Mouse (Mus musculus): Measurements from ENCODE around the gene Gprc5b.
A peak's percentile ranks its signal among the peaks of the same experiment; 100 is the strongest.

Gprc5b gene

GRCm38 (mm10) chr7:118989275-118989856, 5.6 kb downstream of the Gprc5b start:
- no peak for DNase-seq

- no peak for DNase-seq
Observed at GRCm38 (mm10) chr7:118986369-118986768, 8.6 kb downstream of the Gprc5b start.

GRCm38 (mm10) chr7:118985786-118986185, 9.2 kb downstream of the Gprc5b start:
- DNase-seq: no peak

- DNase-seq: no peak
Observed at GRCm38 (mm10) chr7:118983961-118984360, 11.1 kb downstream of the Gprc5b start.

- DNase-seq: no peak
Observed at GRCm38 (mm10) chr7:118982586-118982985, 12.4 kb downstream of the Gprc5b start.

- no peak for DNase-seq
Observed at GRCm38 (mm10) chr7:118981831-118982230, 13.2 kb downstream of the Gprc5b start.

- DNase-seq: no peak
Observed at GRCm38 (mm10) chr7:118981346-118981745, 13.7 kb downstream of the Gprc5b start.

GRCm38 (mm10) chr7:118979708-118980107, 15.3 kb downstream of the Gprc5b start:
- no peak for DNase-seq

GRCm38 (mm10) chr7:118979121-118979520, 15.9 kb downstream of the Gprc5b start:
- DNase-seq: no peak

GRCm38 (mm10) chr7:118977167-118977543, 17.9 kb downstream of the Gprc5b start:
- no peak for DNase-seq

GRCm38 (mm10) chr7:118976414-118977166, 18.4 kb downstream of the Gprc5b start:
- DNase-seq: peak; percentile 68

GRCm38 (mm10) chr7:118975837-118976236, 19.2 kb downstream of the Gprc5b start:
- DNase-seq: no peak

GRCm38 (mm10) chr7:118973377-118973776, 21.6 kb downstream of the Gprc5b start:
- DNase-seq: no peak

- DNase-seq: peak; percentile 43
Observed at GRCm38 (mm10) chr7:118972306-118972705, 22.7 kb downstream of the Gprc5b start.

GRCm38 (mm10) chr7:118971499-118971898, 23.5 kb downstream of the Gprc5b start:
- no peak for DNase-seq

GRCm38 (mm10) chr7:118968870-118969269, 26.1 kb downstream of the Gprc5b start:
- no peak for DNase-seq

GRCm38 (mm10) chr7:118965198-118965597, 29.8 kb downstream of the Gprc5b start:
- no peak for DNase-seq

GRCm38 (mm10) chr7:118964777-118965176, 30.2 kb downstream of the Gprc5b start:
- DNase-seq: no peak

- DNase-seq: no peak
Observed at GRCm38 (mm10) chr7:118959209-118959608, 35.8 kb downstream of the Gprc5b start.

- no peak for DNase-seq
Observed at GRCm38 (mm10) chr7:118956616-118957246, 38.3 kb downstream of the Gprc5b start.

GRCm38 (mm10) chr7:118954968-118955367, 40.0 kb downstream of the Gprc5b start:
- DNase-seq: no peak

- no peak for DNase-seq
Observed at GRCm38 (mm10) chr7:118953626-118954282, 41.3 kb downstream of the Gprc5b start.

- no peak for DNase-seq
Observed at GRCm38 (mm10) chr7:118949749-118950148, 45.3 kb downstream of the Gprc5b start.
